Mouse (Mus musculus) kidney, postnatal 36 days (tissue): ENCODE results near the gene Ubxn1.
"Not testable (repeated sequence)": the region's sequence is repeated elsewhere in the genome, so short reads cannot be mapped to it uniquely, and the experiment has no call there.

Experiments used
- DNase-seq, 2 experiments: peaks; one replicate each; pipeline ENCODE4 v3.0.0; 2021 to 2022; ENCODE audit warnings: mixed read lengths in 2 of 2

Ubxn1 gene

DNA sequence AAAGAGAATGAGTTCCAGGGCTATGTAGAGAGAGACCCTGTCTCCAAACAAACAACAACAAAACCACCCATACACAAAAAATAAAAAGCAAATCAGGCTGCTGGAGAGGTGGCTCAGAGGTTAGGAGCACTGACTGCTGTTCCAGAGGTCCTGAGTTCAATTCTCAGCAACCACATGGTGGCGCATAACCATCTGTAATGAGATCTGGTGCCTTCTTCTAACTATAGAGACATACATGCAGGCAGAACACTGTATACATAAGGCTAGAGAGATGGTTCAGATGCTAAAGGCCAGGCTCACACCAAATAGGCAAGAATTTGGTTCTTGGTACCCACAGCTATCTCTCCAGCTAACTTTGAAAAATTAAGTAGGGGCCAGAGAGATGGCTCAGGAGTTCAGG, 12.3 kb upstream of the Ubxn1 start:
- DNase-seq, result peak in 1 of 2 experiments; percentile 63

GRCm38 (mm10) chr19:8864265-8864664, 7.0 kb upstream of the Ubxn1 start:
- no peak for DNase-seq

- not testable (repeated sequence) for DNase-seq
These were observed 915 bp upstream of the Ubxn1 start for GRCm38 (mm10) chr19:8870381-8870780.

GRCm38 (mm10) chr19:8870838-8871237, 458 bp upstream of the Ubxn1 start:
- DNase-seq, result no peak

- DNase-seq, result peak in 1 of 2 experiments; percentile 47
These were observed 1.1 kb downstream of the Ubxn1 start for GRCm38 (mm10) chr19:8872266-8872840.

- no peak for DNase-seq
These were observed 3.7 kb downstream of the Ubxn1 start for GRCm38 (mm10) chr19:8875031-8875430.

DNA sequence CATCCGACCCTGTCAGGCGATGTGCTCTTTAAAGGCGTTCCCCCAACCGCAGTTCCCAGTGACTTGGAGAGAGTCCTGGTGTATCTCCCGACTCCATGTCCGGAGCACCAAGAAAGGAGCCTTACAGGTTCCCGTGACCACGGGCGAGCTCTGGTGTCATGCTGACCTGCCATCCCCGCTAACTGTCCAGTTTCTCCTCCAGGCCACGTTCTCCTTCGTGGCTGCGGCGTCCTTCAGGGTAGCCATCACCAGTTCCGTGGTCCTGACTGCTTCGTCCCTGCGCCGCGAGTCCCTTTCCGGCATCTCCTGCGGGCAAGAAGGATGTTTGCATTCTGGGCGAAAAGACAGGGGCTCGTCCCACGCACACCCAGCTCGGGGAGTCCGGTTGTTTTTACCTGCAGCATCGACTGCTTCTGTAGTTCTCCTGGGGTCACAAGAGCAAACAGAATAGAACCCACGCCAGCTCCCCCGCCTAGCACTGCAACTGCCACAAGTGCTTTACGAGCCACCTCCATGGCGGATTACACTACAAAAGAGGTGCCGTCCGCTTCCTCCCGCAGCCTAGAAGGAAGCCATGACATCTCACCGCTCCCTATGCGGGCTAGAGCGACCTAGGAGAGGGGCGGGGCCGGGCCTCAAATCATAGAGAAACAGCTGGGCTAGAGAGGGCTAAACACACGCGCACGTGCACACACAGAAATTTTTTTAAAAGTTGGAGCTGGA, 9.2 kb downstream of the Ubxn1 start, which contains the start of gene Uqcc3:
Uqcc3 (minus strand) TSS at position 613 of the 723 bp plus-strand sequence.
- DNase-seq, result peak; percentile 94 to 95

DNA sequence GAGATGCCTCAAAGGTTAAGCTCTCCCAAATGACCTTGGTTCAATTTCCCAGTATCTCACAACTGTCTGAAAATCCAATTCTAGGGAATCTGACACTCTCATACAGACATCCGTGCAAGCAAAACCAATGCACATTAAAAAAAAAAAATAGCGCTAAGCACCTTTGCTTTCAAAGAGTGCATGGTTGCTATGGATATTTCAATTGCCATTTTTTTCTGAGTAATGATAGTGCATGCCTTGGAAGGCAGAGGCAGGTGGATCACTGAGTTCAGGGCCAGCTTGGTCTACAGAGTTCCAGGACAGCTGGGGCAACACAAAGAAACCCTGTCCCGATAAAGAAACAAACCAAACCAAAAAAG, 9.7 kb downstream of the Ubxn1 start:
- no peak for DNase-seq

- no peak for DNase-seq
These were observed 12.3 kb downstream of the Ubxn1 start, which contains the start of the genes Lbhd1 and Gm49403 for GRCm38 (mm10) chr19:8883616-8884015. TSS of gene Lbhd1 (plus strand) at chr19:8883732. TSS of gene Gm49403 (plus strand) at chr19:8883930.

DNA sequence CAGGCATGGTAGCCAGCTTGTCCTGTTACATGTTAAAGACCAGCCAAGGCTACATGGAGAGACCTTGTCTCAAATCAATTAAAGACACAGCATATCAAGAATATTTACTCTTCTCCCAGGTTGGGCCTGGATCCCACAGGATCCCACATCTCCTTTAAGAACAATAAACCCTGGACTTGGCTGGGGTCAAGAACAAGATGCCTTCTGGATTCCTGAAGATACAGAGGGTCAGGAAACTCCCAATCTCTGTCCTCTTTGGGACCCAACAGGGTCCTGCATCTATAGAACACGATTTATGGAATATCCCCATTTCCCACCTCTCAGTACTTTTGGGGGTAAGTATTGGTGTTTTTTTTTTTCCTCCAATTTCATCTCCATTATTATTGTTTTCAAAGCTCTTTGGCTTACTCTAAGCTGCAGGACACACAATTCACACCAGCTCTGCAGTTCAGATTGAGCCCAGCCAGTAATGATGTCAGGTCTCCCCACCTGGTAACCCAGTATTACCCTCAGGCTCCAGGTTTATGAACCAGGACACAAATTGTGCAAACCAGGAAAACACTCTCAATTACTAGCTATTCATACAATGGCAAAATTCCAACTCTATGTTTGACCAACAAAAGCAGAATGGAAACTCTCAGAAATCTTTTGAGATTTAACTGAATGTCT, 15.8 kb downstream of the Ubxn1 start:
- no peak for DNase-seq

- no peak for DNase-seq
These were observed 16.5 kb downstream of the Ubxn1 start for GRCm38 (mm10) chr19:8887585-8888463.

DNA sequence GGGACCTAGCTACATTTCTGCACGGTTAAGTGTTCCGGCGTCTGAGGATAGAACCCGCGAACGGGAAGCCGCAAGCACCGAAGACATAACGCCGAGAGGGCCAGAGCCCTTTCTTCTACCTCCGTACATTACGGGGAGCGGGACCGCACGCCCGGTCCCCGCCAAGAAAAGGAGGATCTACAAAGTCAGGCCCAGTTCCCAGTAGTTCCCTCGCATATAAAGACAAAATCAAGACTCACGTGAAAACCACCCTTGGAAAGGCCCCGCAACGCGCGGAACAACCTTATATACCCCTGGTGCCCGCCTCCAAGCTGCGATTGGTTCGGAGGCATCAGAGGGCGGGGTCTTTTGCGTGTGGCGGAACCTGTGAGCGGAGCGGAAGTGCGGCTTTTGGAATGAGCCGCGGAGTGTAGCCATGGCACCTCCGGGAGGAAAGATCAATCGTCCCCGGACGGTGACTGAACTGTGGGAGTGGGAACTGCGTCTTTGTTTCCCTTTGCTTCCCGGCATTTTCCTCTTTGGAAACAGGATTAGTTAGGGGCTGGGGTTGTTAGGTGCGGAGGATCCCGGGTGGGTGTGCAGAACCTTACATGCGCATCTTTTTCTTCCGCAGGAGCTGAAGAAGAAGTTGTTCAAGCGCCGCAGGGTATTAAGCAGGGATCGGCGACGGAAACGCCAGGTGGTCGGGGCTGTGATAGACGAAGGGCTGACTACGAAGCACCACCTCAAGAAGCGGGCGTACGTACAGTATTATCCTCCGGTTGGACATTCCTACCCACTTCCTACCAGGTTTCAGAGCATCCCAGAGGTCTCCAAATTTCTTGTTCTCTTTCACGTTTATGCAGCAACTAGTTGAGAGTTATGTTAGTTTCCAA, 17.5 kb downstream of the Ubxn1 start, which contains the start of the genes 1810009A15Rik and Gm49416:
1810009A15Rik (plus strand) TSS at position 343 of the 875 bp plus-strand sequence.
Gm49416 (plus strand) TSS at position 416 of the 875 bp plus-strand sequence.
- peak; percentile 96 to 97 for DNase-seq

- peak; percentile 83 to 91 for DNase-seq
These were observed 21.8 kb downstream of the Ubxn1 start, which contains the start of gene Ints5 for GRCm38 (mm10) chr19:8892829-8893766. TSS of gene Ints5 (plus strand) at chr19:8893005.

DNA sequence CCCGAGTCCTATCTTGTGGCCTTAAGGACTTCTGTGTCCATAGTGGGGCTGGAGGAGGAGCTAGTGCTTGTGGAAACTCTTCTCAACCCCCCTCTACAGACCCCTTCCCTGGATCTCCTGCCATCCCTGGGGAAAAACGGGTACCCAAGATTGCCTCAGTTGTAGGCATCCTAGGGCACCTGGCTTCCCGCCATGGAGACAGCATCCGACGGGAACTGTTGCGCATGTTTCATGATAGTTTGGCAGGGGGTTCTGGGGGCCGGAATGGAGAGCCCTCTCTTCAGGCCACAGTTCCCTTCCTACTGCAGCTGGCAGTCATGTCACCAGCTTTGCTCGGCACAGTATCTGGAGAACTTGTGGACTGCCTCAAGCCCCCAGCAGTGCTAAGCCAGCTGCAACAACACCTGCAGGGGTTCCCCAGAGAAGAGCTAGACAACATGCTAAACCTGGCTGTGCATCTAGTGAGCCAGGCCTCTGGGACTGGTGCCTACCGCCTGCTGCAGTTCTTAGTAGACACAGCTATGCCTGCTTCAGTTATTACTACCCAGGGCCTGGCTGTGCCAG, 24.2 kb downstream of the Ubxn1 start:
- no peak for DNase-seq

DNA sequence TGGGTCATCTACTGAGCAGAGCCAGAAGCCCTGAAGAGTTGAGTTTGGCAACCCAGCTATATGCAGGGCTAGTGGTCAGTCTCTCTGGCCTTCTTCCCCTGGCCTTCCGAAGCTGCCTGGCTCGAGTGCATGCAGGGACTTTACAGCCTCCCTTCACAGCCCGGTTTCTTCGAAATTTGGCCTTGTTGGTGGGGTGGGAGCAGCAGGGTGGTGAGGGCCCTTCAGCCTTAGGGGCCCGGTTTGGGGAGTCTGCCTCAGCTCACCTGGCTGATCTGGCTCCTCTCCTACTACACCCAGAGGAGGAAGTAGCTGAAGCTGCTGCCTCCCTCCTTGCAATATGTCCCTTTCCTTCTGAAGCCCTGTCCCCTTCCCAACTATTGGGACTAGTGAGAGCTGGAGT, 24.9 kb downstream of the Ubxn1 start:
- not testable (repeated sequence) for DNase-seq

DNA sequence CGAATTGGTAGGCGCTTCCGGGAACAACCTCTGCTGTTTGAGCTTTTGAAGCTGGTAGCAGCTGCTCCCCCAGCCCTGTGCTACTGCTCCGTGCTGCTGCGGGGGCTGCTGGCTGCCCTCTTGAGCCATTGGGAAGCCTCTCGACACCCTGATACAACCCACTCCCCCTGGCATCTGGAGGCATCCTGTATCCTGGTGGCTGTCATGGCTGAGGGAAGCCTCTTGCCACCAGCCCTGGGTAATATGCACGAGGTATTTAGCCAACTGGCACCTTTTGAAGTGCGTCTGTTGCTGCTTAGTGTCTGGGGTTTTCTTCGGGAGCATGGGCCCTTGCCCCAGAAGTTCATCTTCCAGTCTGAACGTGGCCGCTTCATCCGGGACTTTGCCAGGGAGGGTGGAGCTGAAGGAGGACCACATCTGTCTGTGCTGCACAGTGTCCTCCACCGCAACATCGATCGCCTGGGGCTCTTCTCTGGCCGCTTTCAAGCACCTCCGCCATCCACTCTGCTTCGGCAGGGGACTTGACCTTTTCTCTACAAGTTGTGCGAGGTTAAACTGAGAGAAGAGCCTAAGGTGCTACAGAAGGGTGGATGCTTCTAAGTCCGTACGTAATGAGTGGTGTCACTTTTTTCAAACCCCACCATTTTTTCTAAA, 26.0 kb downstream of the Ubxn1 start:
- peak; percentile 42 to 77 for DNase-seq

- DNase-seq, result peak; percentile 97 to 98
These were observed 26.7 kb downstream of the Ubxn1 start, which contains the start of gene Ganab for GRCm38 (mm10) chr19:8897865-8898495. TSS of gene Ganab (plus strand) at chr19:8898071.

DNA sequence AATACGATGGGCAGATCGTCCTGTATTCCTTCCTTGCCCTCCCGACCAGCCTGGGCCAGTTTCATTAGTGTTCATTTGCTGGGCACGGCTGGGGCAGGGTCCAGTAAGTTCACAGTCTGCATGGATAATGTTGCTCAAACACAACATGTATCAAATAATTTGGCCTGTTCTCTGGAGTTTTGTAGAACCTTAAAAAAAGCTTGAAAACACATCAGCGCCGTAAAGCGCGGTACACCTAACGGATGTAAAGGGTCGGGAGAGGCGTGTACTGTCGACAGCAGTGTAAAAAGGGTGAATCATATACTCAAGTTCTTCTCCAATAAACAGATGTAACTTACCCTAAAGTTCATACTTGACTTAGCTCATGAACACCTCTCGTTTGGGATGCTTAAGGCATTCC, 27.3 kb downstream of the Ubxn1 start:
- DNase-seq, result peak; percentile 25 to 36

DNA sequence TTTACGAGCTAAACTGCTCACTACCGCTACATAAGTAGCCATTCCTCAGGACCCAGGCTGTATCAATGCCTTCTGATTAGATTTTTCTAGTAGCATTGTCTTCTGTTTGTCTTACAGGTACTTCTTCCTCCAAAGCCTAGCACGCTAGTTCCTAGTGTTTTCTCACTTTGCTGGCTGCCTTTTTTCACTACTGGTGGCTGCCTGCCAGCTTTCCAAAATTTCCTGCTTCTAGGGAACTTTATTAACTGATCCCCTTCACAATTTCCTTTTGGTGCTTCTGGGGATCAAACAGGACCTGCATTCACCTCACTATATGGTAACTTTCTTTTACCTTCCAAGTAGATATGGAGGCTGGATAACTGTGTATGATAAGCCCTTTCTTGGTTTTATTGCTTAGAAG, 27.8 kb downstream of the Ubxn1 start:
- DNase-seq, result peak in 1 of 2 experiments; percentile 38
